Mouse (Mus musculus) heart, embryonic 11.5 days (tissue): Measurements from ENCODE around the gene Olfr314. TPM values are rescaled to one million over a fixed set of nuclear protein-coding genes. Genes with fewer than 3 reads are reported as not detected.

ENCODE experiments used
- ATAC-seq: fragments of 200-750 bp; cut with Nextera tagmentation; replicated peaks from 2 replicates; pipeline ENCODE4 v1.8.0; 2017; ENCODE audit warnings: moderate library complexity; ENCODE audit not compliant: insufficient number of reproducible peaks, low FRiP score, low TSS enrichment
- H3K27ac ChIP-seq: fragments of 300-500 bp; sonication (generic); 2 replicates; pipeline ENCODE4 v1.5.1; 2014; ENCODE audit warnings: mild to moderate bottlenecking, low read depth, low read length
- H3K27me3 ChIP-seq: fragments of 300-500 bp; sonication (generic); 2 replicates; pipeline ENCODE4 v1.6.1; 2014; ENCODE audit warnings: mild to moderate bottlenecking, low read length, mixed read lengths; ENCODE audit not compliant: control insufficient read depth, insufficient read depth
- H3K36me3 ChIP-seq: fragments of 300-500 bp; sonication (generic); 2 replicates; pipeline ENCODE4 v1.6.1; 2014; ENCODE audit warnings: mild to moderate bottlenecking, low read length, moderate library complexity, mixed read lengths; ENCODE audit not compliant: control insufficient read depth, insufficient read depth
- H3K4me1 ChIP-seq: fragments of 300-500 bp; sonication (generic); 2 replicates; pipeline ENCODE4 v1.6.1; 2014; ENCODE audit warnings: low read length; ENCODE audit not compliant: control insufficient read depth, insufficient read depth
- H3K4me2 ChIP-seq: fragments of 300-500 bp; sonication (generic); 2 replicates; pipeline ENCODE4 v1.6.1; 2014; ENCODE audit warnings: mild to moderate bottlenecking, moderate library complexity
- H3K4me3 ChIP-seq: fragments of 300-500 bp; sonication (generic); 2 replicates; pipeline ENCODE4 v1.5.1; 2014; ENCODE audit warnings: low read depth, low read length
- H3K9ac ChIP-seq: fragments of 300-500 bp; sonication (generic); 2 replicates; pipeline ENCODE4 v1.6.1; 2014; ENCODE audit warnings: mild to moderate bottlenecking, low read depth, low read length, moderate library complexity
- H3K9me3 ChIP-seq: fragments of 300-500 bp; sonication (generic); replicated peaks from 2 replicates; pipeline ENCODE4 v1.6.1; 2016; ENCODE audit warnings: low read length; ENCODE audit not compliant: control insufficient read depth
- whole genome bisulfite sequencing: fragments of 180-500 bp; shearing (Covaris S2); extraction: QIAGEN DNeasy Blood & Tissue Kit; methylation state at CpG from one replicate; pipeline ENCODE4 v1.1.7; 2014; ENCODE audit not compliant: insufficient replicate concordance; 5-methylcytosine and 5-hydroxymethylcytosine counted together
- polyA plus RNA-seq: library from polyadenylated mRNA; unstranded; fragments of >200 nt; fragmentation: Nextera tagmentation; extraction: Ambion mirVana; gene quantifications from 2 replicates; pipeline ENCODE4 v1.2.1, GENCODE M21; 2014

The Olfr314 gene
- polyA plus RNA-seq, 1 experiment from 2014 or later: not detected

DNA sequence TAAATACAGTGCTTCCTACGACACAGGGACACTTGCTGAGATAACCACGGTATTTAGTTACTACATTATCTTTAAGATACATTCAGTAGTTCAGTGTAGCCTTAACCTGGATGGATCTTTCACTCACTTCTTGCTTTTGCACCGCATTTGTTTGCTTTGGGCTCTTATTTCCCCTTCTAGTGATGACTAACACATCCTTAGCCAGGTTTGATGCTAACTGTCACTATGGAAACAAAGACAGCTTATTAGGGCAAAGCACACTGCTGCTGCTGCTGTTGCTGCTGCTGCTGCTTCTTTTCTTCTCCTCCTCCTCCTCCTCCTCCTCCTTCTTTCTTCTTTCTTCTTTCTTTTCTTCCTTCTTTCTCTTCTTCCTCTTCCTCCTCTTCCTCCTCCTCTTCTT is 6.8 kb downstream of the Olfr314 start:
- H3K36me3 ChIP-seq: no peaks in the 10 kb centered on the region
- no peaks in the 10 kb centered on the region for H3K27me3 ChIP-seq
- no peak overlapping the region for H3K27ac ChIP-seq
- WGBS: 27% methylated on average over 3 of the region's 3 CpGs
- H3K4me3 ChIP-seq: no peak overlapping the region
- no peaks in the 10 kb centered on the region for H3K4me1 ChIP-seq
- no peak overlapping the region for H3K9ac ChIP-seq
- H3K9me3 ChIP-seq: no peaks in the 10 kb centered on the region
- no peak for ATAC-seq
- no peak overlapping the region for H3K4me2 ChIP-seq

DNA sequence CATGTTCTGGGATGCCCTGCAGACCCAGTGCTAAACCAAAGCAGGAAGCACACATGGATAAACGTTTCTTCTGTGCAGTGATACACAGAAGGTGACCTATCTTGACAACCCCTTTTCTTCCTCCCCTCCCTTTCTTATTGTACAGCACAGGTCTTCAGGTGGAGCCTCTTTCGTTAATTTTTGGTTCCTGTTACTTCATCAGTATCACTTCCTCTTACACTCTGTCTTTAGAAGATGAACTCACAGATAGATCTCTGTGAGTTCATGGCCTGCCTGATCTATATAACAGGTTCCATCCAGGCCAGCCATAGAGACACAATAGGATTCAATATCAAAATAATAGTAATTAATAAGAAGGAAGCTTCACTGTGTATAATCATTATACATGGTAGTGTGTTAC is 7.3 kb downstream of the Olfr314 start:
- Histone ChIP-seq H3K27me3 (no peaks in the 10 kb centered on the region), H3K4me2 (no peak overlapping the region), H3K9ac (no peak overlapping the region), H3K36me3 (no peaks in the 10 kb centered on the region), H3K27ac (no peak overlapping the region), H3K9me3 (no peaks in the 10 kb centered on the region), H3K4me1 (no peaks in the 10 kb centered on the region), H3K4me3 (no peak overlapping the region)
- 44% methylated on average over 2 of the region's 2 CpGs for WGBS
- ATAC-seq: no peak

DNA sequence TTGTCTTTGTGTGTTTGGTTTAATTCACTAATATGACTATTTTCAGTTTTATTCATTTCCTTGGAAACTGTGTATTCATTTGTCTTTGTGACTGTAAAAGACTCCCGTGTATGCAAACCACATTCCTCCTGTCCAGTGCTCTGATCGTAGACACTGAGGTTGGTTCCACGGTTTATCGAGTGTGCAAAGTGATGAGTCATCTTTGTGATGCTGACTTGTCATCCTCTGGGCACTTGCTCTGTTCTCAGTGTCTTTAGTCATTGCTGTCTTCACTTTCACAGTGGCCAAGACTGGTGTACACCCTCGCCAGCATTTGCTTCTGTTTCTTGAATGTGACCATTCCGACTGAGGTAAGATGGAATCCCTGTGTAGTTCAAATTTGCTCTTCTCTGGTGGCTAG is 7.9 kb downstream of the Olfr314 start:
- Histone ChIP-seq H3K36me3 (no peaks in the 10 kb centered on the region), H3K9me3 (no peaks in the 10 kb centered on the region), H3K9ac (no peak overlapping the region), H3K4me1 (no peaks in the 10 kb centered on the region), H3K27me3 (no peaks in the 10 kb centered on the region), H3K4me2 (no peak overlapping the region), H3K27ac (no peak overlapping the region), H3K4me3 (no peak overlapping the region)
- WGBS: 67% methylated on average over 6 of the region's 6 CpGs
- no peak for ATAC-seq

DNA sequence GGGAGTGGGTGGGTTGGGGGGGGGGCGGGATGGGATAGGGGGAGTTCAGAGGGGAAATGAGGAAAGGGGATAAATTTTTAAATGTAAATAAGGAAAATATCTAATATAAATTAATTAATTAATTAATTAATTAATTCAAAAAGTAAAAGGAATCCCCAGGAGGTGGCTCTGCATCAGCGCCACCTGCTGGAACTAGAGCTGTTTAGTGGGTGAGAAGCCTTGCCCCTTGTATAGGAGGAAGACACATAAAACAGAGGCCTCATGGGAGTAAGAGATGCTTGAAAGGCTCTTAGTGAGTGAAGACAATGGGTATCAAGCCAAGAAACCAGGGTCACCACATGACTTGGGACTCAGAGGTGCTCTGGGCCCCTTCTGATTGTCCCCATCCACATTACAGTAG is 13.1 kb downstream of the Olfr314 start:
- Histone ChIP-seq H3K4me1 (no peaks in the 10 kb centered on the region), H3K4me2 (no peak overlapping the region), H3K9ac (no peak overlapping the region), H3K9me3 (no peaks in the 10 kb centered on the region), H3K4me3 (no peak overlapping the region), H3K36me3 (no peaks in the 10 kb centered on the region), H3K27ac (no peak overlapping the region), H3K27me3 (no peaks in the 10 kb centered on the region)
- ATAC-seq: no peak
- WGBS: 83% methylated on average over 2 of the region's 2 CpGs

DNA sequence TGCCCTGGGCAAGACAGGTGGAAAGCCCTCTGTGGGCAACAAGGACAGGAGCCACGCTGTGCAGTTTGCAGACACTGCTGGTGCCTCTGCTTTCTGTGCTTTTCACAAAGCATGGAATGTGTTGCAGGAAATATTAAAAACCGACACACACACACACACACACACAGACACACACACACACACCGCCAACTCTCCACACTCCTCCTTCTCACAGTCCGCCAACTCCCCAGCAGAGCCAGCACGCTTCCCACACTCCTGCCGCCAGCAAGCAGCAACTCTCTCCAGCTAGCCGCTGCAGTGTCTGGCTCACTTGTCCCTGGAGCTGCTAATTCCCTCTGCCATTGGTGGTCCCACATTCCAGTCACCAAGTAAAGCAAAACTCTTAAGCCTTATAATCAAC is 14.1 kb downstream of the Olfr314 start:
- H3K4me1 ChIP-seq: peaks cover 1% of the 10 kb centered on the region; the same call in 1 of the 2 replicates
- H3K9ac ChIP-seq: no peak overlapping the region
- no peaks in the 10 kb centered on the region for H3K36me3 ChIP-seq
- no peak overlapping the region for H3K4me2 ChIP-seq
- H3K27ac ChIP-seq: no peak overlapping the region
- H3K27me3 ChIP-seq: no peaks in the 10 kb centered on the region
- no peaks in the 10 kb centered on the region for H3K9me3 ChIP-seq
- no peak for ATAC-seq
- no peak overlapping the region for H3K4me3 ChIP-seq
- WGBS: 58% methylated on average over 7 of the region's 7 CpGs

DNA sequence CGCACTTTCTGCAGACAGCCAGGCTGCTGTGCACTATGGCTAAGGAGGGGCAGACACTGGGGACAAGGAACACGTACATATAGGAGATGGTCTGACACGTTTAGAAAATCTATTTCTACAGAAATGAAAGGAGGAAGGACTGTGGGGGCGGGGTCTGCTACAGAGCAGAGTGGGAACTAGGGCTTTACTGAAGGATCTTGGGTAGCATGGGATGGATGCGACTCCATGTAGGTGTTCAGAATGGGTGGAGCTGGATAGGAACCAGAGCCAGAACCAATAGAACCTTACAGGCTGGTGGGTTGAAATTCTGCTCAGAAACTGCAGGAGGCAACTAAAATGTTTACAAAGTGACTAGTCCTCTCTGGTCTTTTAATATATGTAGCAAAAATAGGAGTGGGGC is 17.0 kb downstream of the Olfr314 start:
- WGBS: 75% methylated on average over 5 of the region's 5 CpGs
- H3K9me3 ChIP-seq: no peaks in the 10 kb centered on the region
- no peaks in the 10 kb centered on the region for H3K27me3 ChIP-seq
- H3K36me3 ChIP-seq: no peaks in the 10 kb centered on the region
- no peak overlapping the region for H3K9ac ChIP-seq
- no peak overlapping the region for H3K27ac ChIP-seq
- no peak for ATAC-seq
- H3K4me1 ChIP-seq: peaks cover 4% of the 10 kb centered on the region; the same call in 1 of the 2 replicates
- H3K4me2 ChIP-seq: no peak overlapping the region
- H3K4me3 ChIP-seq: no peak overlapping the region

DNA sequence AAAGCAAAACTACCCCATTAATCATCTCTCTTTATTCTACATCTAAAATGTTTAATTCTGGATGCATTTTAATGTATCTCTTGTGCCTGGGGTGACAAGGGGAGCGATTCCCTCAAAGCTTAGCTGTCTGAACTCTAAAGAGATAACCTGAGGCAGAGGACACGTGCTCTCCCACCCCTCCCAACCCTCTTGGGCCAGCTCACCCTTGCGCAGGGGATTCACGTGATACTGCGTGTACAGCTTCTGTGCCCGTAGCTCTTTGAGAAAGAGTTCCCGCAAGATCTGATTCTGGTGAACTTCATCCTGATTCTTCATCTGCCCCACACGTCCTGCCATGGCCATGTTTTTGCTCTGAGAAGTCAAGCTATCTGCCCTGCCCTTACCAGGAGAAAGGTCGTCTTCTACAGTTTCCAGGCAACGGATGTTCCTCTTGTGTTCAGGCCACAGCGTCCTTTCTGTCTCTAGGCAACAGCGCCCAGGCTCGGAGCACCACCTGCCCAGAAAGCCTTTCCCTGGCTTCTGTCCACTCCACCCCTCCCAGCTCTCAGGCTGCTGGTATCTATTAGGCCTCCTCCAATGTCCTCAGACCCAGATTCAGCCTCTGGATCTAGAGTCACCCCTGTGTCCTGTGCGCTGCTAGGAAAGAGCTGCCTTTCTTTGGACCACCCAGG is 18.9 kb downstream of the Olfr314 start, which contains the start of gene Fam183b:
TSS of gene Fam183b (minus strand) at position 403 of the 671 bp plus-strand sequence.
- no peak for ATAC-seq
- peaks cover 4% of the 10 kb centered on the region; the same call in 1 of the 2 replicates for H3K4me1 ChIP-seq
- H3K27ac ChIP-seq: no peak within 1 kb of the TSS
- WGBS: 43% methylated on average over 14 of the region's 14 CpGs
- H3K36me3 ChIP-seq: no peaks in the 10 kb centered on the region
- H3K4me3 ChIP-seq: no peak within 1 kb of the TSS
- peak within 1 kb of the TSS; percentile 40; the same call in 1 of the 2 replicates for H3K4me2 ChIP-seq
- H3K9me3 ChIP-seq: no peaks in the 10 kb centered on the region
- H3K9ac ChIP-seq: no peak within 1 kb of the TSS
- H3K27me3 ChIP-seq: no peaks in the 10 kb centered on the region

DNA sequence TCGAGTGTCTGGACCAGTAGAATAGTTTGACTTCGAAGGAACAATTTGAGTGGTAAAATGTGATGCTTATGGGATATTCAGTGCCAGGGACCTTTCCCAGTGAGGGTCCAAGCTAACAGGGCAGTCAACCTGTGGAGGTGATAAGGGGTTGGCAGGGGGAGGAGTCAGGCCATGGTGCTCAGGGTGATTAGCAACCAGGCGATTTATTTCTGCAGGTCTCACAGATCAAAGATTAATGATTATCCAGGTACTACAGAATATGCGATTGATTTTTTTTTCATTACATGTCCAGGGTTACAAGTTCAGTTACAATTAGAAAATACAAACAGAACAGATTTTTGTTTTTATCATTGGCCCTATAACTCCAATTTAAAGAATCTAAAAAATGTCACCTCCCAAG is 21.1 kb downstream of the Olfr314 start:
- no peaks in the 10 kb centered on the region for H3K36me3 ChIP-seq
- 64% methylated on average over 4 of the region's 4 CpGs for WGBS
- H3K4me2 ChIP-seq: no peak overlapping the region
- H3K9me3 ChIP-seq: no peaks in the 10 kb centered on the region
- ATAC-seq: no peak
- no peak overlapping the region for H3K27ac ChIP-seq
- H3K27me3 ChIP-seq: no peaks in the 10 kb centered on the region
- no peak overlapping the region for H3K9ac ChIP-seq
- H3K4me1 ChIP-seq: peaks cover 4% of the 10 kb centered on the region; the same call in 1 of the 2 replicates
- H3K4me3 ChIP-seq: no peak overlapping the region

DNA sequence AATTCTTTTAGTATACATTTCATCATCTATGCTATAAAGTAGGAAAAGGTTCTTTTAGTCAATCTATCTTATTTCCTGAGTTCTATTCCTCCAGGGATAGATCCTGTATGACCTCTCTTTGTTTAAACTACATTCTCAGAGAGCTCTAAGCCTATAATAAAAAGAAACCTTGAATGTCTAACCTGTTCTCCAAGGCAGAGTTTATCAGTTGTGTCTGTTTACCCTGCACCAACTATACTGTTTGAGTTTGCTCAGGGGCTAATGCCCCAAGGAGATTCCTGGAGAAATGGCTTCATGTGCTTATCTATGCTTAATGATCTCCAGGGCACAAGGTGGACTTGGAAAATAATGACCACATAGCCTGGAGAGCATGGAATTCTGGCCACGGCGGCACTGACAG is 21.6 kb downstream of the Olfr314 start:
- Histone ChIP-seq H3K27ac (no peak overlapping the region), H3K9me3 (no peaks in the 10 kb centered on the region), H3K36me3 (no peaks in the 10 kb centered on the region), H3K27me3 (no peaks in the 10 kb centered on the region), H3K4me2 (no peak overlapping the region), H3K4me1 (peaks cover 4% of the 10 kb centered on the region; the same call in 1 of the 2 replicates), H3K4me3 (no peak overlapping the region), H3K9ac (no peak overlapping the region)
- WGBS: 48% methylated on average over 2 of the region's 2 CpGs
- no peak for ATAC-seq
